ENCODE assay signal across 14 mouse cellular contexts in the genomic region with DNA sequence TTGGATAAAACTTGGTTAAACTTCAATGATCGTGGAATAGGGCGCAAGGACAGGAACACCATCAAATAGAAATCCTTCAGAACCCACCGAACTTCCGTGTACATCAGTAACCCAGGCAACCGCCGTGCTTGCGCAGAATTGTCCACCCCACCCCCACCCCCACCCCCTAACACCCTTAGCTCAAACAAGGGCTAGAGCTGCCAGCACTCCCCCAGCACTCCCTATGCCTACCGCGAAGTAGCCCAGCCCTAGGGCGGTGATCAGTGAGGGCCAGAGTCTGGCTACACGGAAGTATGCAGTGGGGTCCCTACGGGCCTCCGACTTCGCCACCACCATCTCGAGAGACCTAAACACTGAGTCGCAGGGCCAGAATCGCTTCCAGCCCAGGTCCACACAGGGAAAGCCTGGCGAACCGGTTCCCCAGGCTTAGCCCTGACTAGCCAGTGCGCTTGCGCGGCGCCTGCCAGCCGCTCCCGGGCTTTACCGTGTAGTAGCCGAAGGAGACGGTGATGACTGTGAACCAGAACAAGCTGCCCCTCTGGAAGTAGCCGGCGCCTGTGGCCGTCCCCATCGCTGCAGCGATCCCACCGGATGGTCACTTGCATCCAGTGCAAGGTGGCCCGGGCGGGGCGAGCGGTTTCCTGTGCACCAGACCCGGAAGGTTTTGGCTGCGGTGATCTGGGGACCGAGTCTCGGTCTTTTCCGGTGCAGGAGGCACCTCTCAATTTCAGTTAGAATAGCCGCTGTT. TPM values are rescaled to one million over a fixed set of nuclear protein-coding genes. Genes with fewer than 3 reads are reported as not detected.
DNase-seq lines count a peak whose midpoint lies in the region; ATAC-seq and TF ChIP-seq lines count a peak whose summit lies in the region.
"Not testable (repeated sequence)": the region's sequence is repeated elsewhere in the genome, so short reads cannot be mapped to it uniquely, and the experiment has no call there.
"Had no signal": no experiment of that assay in that cellular context is flagged by ENCODE, and none has a peak within 500 bp of the region (broad histone marks: within the 10 kb centered on the region; RNA-seq: fewer than 3 reads in every experiment).

No protein-coding gene starts in this region.

- DNase-seq in embryonic facial prominence, embryonic 11.5 days (ENCODE audit: low spot score); liver, embryonic 11.5 days (ENCODE audit: low spot score); lung, postnatal 0 days (ENCODE audit: low spot score); midbrain, postnatal 0 days (ENCODE audit: low spot score): not testable (repeated sequence)

- WGBS in embryonic facial prominence, embryonic 11.5 days = no CpG with 5 or more reads among the region's 44 CpGs
- no CpG with 5 or more reads among the region's 44 CpGs for WGBS in forebrain, embryonic 15.5 days
- no CpG with 5 or more reads among the region's 44 CpGs for WGBS in intestine, embryonic 15.5 days
- no CpG with 5 or more reads among the region's 44 CpGs for WGBS in liver, embryonic 11.5 days
- whole genome bisulfite sequencing in lung, postnatal 0 days = no CpG with 5 or more reads among the region's 44 CpGs
- no CpG with 5 or more reads among the region's 44 CpGs for WGBS in midbrain, postnatal 0 days
- no CpG with 5 or more reads among the region's 44 CpGs for WGBS in stomach, embryonic 16.5 days

- not testable (repeated sequence) for H3K9me3 ChIP-seq in embryonic facial prominence, embryonic 11.5 days (replicated peaks; ENCODE audit: control insufficient read depth, low read length); forebrain, embryonic 15.5 days; intestine, embryonic 15.5 days; liver, embryonic 11.5 days (ENCODE audit: control insufficient read depth, low read length); lung, postnatal 0 days (ENCODE audit: low read length); midbrain, postnatal 0 days (ENCODE audit: low read length); stomach, embryonic 16.5 days (replicated peaks; ENCODE audit: control insufficient read depth, low read length)

- not testable (repeated sequence) for TF ChIP-seq EP300 in lung, postnatal 0 days (IDR thresholded peaks at IDR 0.05)

- not testable (repeated sequence) for H3K9ac ChIP-seq in embryonic facial prominence, embryonic 11.5 days (replicated peaks; ENCODE audit: low read length); forebrain, embryonic 15.5 days (replicated peaks); intestine, embryonic 15.5 days; liver, embryonic 11.5 days (ENCODE audit: low read depth, low read length); lung, postnatal 0 days (replicated peaks; ENCODE audit: low read depth); midbrain, postnatal 0 days (replicated peaks; ENCODE audit: low read length, poor library complexity, severe bottlenecking); stomach, embryonic 16.5 days (ENCODE audit: low read length)

- not testable (repeated sequence) for H3K36me3 ChIP-seq in embryonic facial prominence, embryonic 11.5 days (replicated peaks; ENCODE audit: control insufficient read depth, insufficient read depth, low read depth, low read length); forebrain, embryonic 15.5 days; intestine, embryonic 15.5 days; liver, embryonic 11.5 days (ENCODE audit: control insufficient read depth, insufficient read depth, low read length); lung, postnatal 0 days (ENCODE audit: insufficient read depth, low read length); midbrain, postnatal 0 days (ENCODE audit: insufficient read depth, low read length); stomach, embryonic 16.5 days (ENCODE audit: control insufficient read depth, insufficient read depth, low read length)

- H3K27me3 ChIP-seq in embryonic facial prominence, embryonic 11.5 days (ENCODE audit: control insufficient read depth, insufficient read depth, low read length); forebrain, embryonic 15.5 days; intestine, embryonic 15.5 days (replicated peaks); liver, embryonic 11.5 days (replicated peaks; ENCODE audit: control insufficient read depth, insufficient read depth, low read length); lung, postnatal 0 days (replicated peaks; ENCODE audit: insufficient read depth, low read length); midbrain, postnatal 0 days (ENCODE audit: insufficient read depth, low read length); stomach, embryonic 16.5 days (ENCODE audit: control insufficient read depth, insufficient read depth, low read length): not testable (repeated sequence)

- not testable (repeated sequence) for H3K27ac ChIP-seq in embryonic facial prominence, embryonic 11.5 days (replicated peaks; ENCODE audit: low read depth, low read length); forebrain, embryonic 15.5 days (replicated peaks); intestine, embryonic 15.5 days; liver, embryonic 11.5 days (ENCODE audit: low read depth, low read length); lung, postnatal 0 days (ENCODE audit: low read length); midbrain, postnatal 0 days (ENCODE audit: low read depth, low read length); stomach, embryonic 16.5 days (ENCODE audit: low read length)

- H3K4me2 ChIP-seq in embryonic facial prominence, embryonic 11.5 days (ENCODE audit: low read depth, low read length); forebrain, embryonic 15.5 days (replicated peaks); intestine, embryonic 15.5 days (replicated peaks); liver, embryonic 11.5 days; lung, postnatal 0 days (replicated peaks; ENCODE audit: low read depth, low read length); midbrain, postnatal 0 days (ENCODE audit: low read depth, low read length, poor library complexity, severe bottlenecking); stomach, embryonic 16.5 days (ENCODE audit: low read depth, low read length): not testable (repeated sequence)

- H3K4me1 ChIP-seq in embryonic facial prominence, embryonic 11.5 days (ENCODE audit: control insufficient read depth, insufficient read depth, low read length); forebrain, embryonic 15.5 days; intestine, embryonic 15.5 days (replicated peaks); liver, embryonic 11.5 days (replicated peaks; ENCODE audit: control insufficient read depth, insufficient read depth, low read length); lung, postnatal 0 days (ENCODE audit: insufficient read depth, low read depth, low read length); midbrain, postnatal 0 days (ENCODE audit: insufficient read depth, low read length); stomach, embryonic 16.5 days (ENCODE audit: control insufficient read depth, insufficient read depth, low read length): not testable (repeated sequence)

- not testable (repeated sequence) for H3K4me3 ChIP-seq in embryonic facial prominence, embryonic 11.5 days (ENCODE audit: low read depth, low read length); forebrain, embryonic 15.5 days; intestine, embryonic 15.5 days (replicated peaks); liver, embryonic 11.5 days (ENCODE audit: low read depth, low read length); lung, postnatal 0 days (ENCODE audit: low read depth, low read length); midbrain, postnatal 0 days (ENCODE audit: low read depth, low read length); stomach, embryonic 16.5 days (replicated peaks; ENCODE audit: low read length)

- 0 out of 2 replicates have a peak, but pooled peaks have one; percentile 39 for ATAC-seq in embryonic facial prominence, embryonic 11.5 days (replicated peaks; ENCODE audit: insufficient number of reproducible peaks, low FRiP score, low TSS enrichment, low read depth)
- ATAC-seq in forebrain, embryonic 15.5 days (replicated peaks) = peak; percentile 90
- ATAC-seq in hematopoietic stem cell, adult 5-6 weeks (replicated peaks in 1 of 2; ENCODE audit: insufficient read depth in 1 of 2, low FRiP score in 2 of 2, low TSS enrichment in 1 of 2, low read depth in 1 of 2, poor library complexity in 2 of 2, severe bottlenecking in 2 of 2) = peak; percentile 73 to 79
- peak; percentile 96 for ATAC-seq in intestine, embryonic 15.5 days
- peak; percentile 73 for ATAC-seq in liver, embryonic 11.5 days (replicated peaks; ENCODE audit: low FRiP score)
- peak; percentile 93 for ATAC-seq in lung, postnatal 0 days
- ATAC-seq in midbrain, postnatal 0 days (ENCODE audit: low FRiP score) = peak; percentile 88
- peak; percentile 85 for ATAC-seq in stomach, embryonic 16.5 days (ENCODE audit: insufficient read depth, low FRiP score)

- not testable (repeated sequence) for TF ChIP-seq CTCF in lung, postnatal 0 days (IDR thresholded peaks at IDR 0.05); midbrain, postnatal 0 days (IDR thresholded peaks at IDR 0.05)

RNA-seq across cellular contexts. Expression of a gene that starts 0.5 kb away (rescaled TPM):
- polyA plus RNA-seq in embryonic facial prominence, embryonic 11.5 days (2014; fragmentation: Nextera tagmentation; extraction: Ambion mirVana) = 3.5 and 3.6 TPM in 2 replicates
- 1.6 and 2.0 TPM in 2 replicates for polyA plus RNA-seq in forebrain, embryonic 15.5 days (2015; fragmentation: Nextera tagmentation; extraction: Ambion mirVana)
- 6.5 and 6.6 TPM in 2 replicates for total RNA-seq in hematopoietic stem cell, adult 5-6 weeks (2017)
- 4.1 and 7.7 TPM in 2 replicates for polyA plus RNA-seq in intestine, embryonic 15.5 days (2015; fragmentation: Nextera tagmentation; extraction: Ambion mirVana)
- polyA plus RNA-seq in liver, embryonic 11.5 days (2014; fragmentation: Nextera tagmentation; extraction: Ambion mirVana) = 1.7 and 3.9 TPM in 2 replicates
- polyA plus RNA-seq in lung, postnatal 0 days (2015; fragmentation: Nextera tagmentation; extraction: Ambion mirVana) = 4.5 and 4.6 TPM in 2 replicates
- total RNA-seq in midbrain, postnatal 0 days (2014; rRNA removed) = 9.9 and 11.2 TPM in 2 replicates
- 6.5 and 10.4 TPM in 2 replicates for polyA plus RNA-seq in midbrain, postnatal 0 days (2015; fragmentation: Nextera tagmentation; extraction: Ambion mirVana)
- 6.5 and 7.0 TPM in 2 replicates for polyA plus RNA-seq in stomach, embryonic 16.5 days (2015; fragmentation: Nextera tagmentation; extraction: Ambion mirVana)

RNA-seq across cellular contexts. Expression of a gene that starts 11.1 kb away (rescaled TPM):
- polyA plus RNA-seq in embryonic facial prominence, embryonic 11.5 days (2014; fragmentation: Nextera tagmentation; extraction: Ambion mirVana) = 0.46 TPM in 1 of 2 replicates, not detected in the other
- not detected in 2 replicates for polyA plus RNA-seq in forebrain, embryonic 15.5 days (2015; fragmentation: Nextera tagmentation; extraction: Ambion mirVana)
- total RNA-seq in hematopoietic stem cell, adult 5-6 weeks (2017) = not detected in 2 replicates
- 0.36 TPM in 1 of 2 replicates, not detected in the other for polyA plus RNA-seq in intestine, embryonic 15.5 days (2015; fragmentation: Nextera tagmentation; extraction: Ambion mirVana)
- polyA plus RNA-seq in liver, embryonic 11.5 days (2014; fragmentation: Nextera tagmentation; extraction: Ambion mirVana) = 0.10 and 0.14 TPM in 2 replicates
- polyA plus RNA-seq in lung, postnatal 0 days (2015; fragmentation: Nextera tagmentation; extraction: Ambion mirVana) = 0.10 TPM in 1 of 2 replicates, not detected in the other
- not detected in 2 replicates for total RNA-seq in midbrain, postnatal 0 days (2014; rRNA removed)
- polyA plus RNA-seq in midbrain, postnatal 0 days (2015; fragmentation: Nextera tagmentation; extraction: Ambion mirVana) = 0.35 TPM in 1 of 2 replicates, not detected in the other
- 0.14 TPM in 1 of 2 replicates, not detected in the other for polyA plus RNA-seq in stomach, embryonic 16.5 days (2015; fragmentation: Nextera tagmentation; extraction: Ambion mirVana)
- total RNA-seq: adrenal gland, postnatal 36 days; gastrocnemius, postnatal 36 days had no signal
- polyA plus RNA-seq: embryonic facial prominence, embryonic 10.5 days; limb, embryonic 10.5 days; myocyte had no signal

RNA-seq across cellular contexts. Expression of a gene that starts 24.1 kb away (rescaled TPM):
- not detected in 2 replicates for polyA plus RNA-seq in embryonic facial prominence, embryonic 11.5 days (2014; fragmentation: Nextera tagmentation; extraction: Ambion mirVana)
- polyA plus RNA-seq in forebrain, embryonic 15.5 days (2015; fragmentation: Nextera tagmentation; extraction: Ambion mirVana) = not detected in 2 replicates
- total RNA-seq in hematopoietic stem cell, adult 5-6 weeks (2017) = not detected in 2 replicates
- 1.9 TPM in 1 of 2 replicates, not detected in the other for polyA plus RNA-seq in intestine, embryonic 15.5 days (2015; fragmentation: Nextera tagmentation; extraction: Ambion mirVana)
- not detected in 2 replicates for polyA plus RNA-seq in liver, embryonic 11.5 days (2014; fragmentation: Nextera tagmentation; extraction: Ambion mirVana)
- 5.1 and 13.2 TPM in 2 replicates for polyA plus RNA-seq in lung, postnatal 0 days (2015; fragmentation: Nextera tagmentation; extraction: Ambion mirVana)
- total RNA-seq in midbrain, postnatal 0 days (2014; rRNA removed) = not detected in 2 replicates
- polyA plus RNA-seq in midbrain, postnatal 0 days (2015; fragmentation: Nextera tagmentation; extraction: Ambion mirVana) = not detected in 2 replicates
- polyA plus RNA-seq in stomach, embryonic 16.5 days (2015; fragmentation: Nextera tagmentation; extraction: Ambion mirVana) = 3.1 TPM in 1 of 2 replicates, not detected in the other
- polyA plus RNA-seq: embryonic facial prominence, embryonic 10.5 days; heart, embryonic 13.5 days; limb, embryonic 10.5 days had no signal

RNA-seq across cellular contexts. Expression of a gene that starts 51.4 kb away (rescaled TPM):
- 2.3 and 3.1 TPM in 2 replicates for polyA plus RNA-seq in embryonic facial prominence, embryonic 11.5 days (2014; fragmentation: Nextera tagmentation; extraction: Ambion mirVana)
- polyA plus RNA-seq in forebrain, embryonic 15.5 days (2015; fragmentation: Nextera tagmentation; extraction: Ambion mirVana) = 2.1 and 3.4 TPM in 2 replicates
- not detected in 2 replicates for total RNA-seq in hematopoietic stem cell, adult 5-6 weeks (2017)
- 0.84 and 1.4 TPM in 2 replicates for polyA plus RNA-seq in intestine, embryonic 15.5 days (2015; fragmentation: Nextera tagmentation; extraction: Ambion mirVana)
- 0.26 TPM in 1 of 2 replicates, not detected in the other for polyA plus RNA-seq in liver, embryonic 11.5 days (2014; fragmentation: Nextera tagmentation; extraction: Ambion mirVana)
- 0.58 and 0.82 TPM in 2 replicates for polyA plus RNA-seq in lung, postnatal 0 days (2015; fragmentation: Nextera tagmentation; extraction: Ambion mirVana)
- total RNA-seq in midbrain, postnatal 0 days (2014; rRNA removed) = 1.2 and 2.6 TPM in 2 replicates
- 1.2 and 1.3 TPM in 2 replicates for polyA plus RNA-seq in midbrain, postnatal 0 days (2015; fragmentation: Nextera tagmentation; extraction: Ambion mirVana)
- polyA plus RNA-seq in stomach, embryonic 16.5 days (2015; fragmentation: Nextera tagmentation; extraction: Ambion mirVana) = 1.3 and 2.2 TPM in 2 replicates
- polyA plus RNA-seq: myocyte had no signal

Comparison
In these comparisons a context has a peak if more than half of its experiments do, and no peak if none do; other contexts are left out.
1. ATAC-seq: peak in every context shown above with its lines; median percentile 96 in intestine, embryonic 15.5 days; 93 in lung, postnatal 0 days; 90 in forebrain, embryonic 15.5 days; 88 in midbrain, postnatal 0 days; 85 in stomach, embryonic 16.5 days; 76 in hematopoietic stem cell, adult 5-6 weeks; 73 in liver, embryonic 11.5 days; 39 in embryonic facial prominence, embryonic 11.5 days.